Mouse (Mus musculus): ENCODE data around the gene Tm9sf1.
A peak's percentile ranks its signal among the peaks of the same experiment; 100 is the strongest.

The Tm9sf1 gene

GRCm38 (mm10) chr14:55591331-55591891 is 52.2 kb downstream of the Tm9sf1 start, which contains the start of gene Rnf31:
Gene Rnf31, plus strand, starts transcription at chr14:55591708.
- DNase-seq (ENCODE audit: low read depth in 1 of 2, low spot score in 2 of 2), result peak; percentile 88 to 91

- DNase-seq (ENCODE audit: low read depth in 1 of 2, low spot score in 2 of 2), result peak; percentile 83 to 91
Observed at GRCm38 (mm10) chr14:55590748-55591330, 52.8 kb downstream of the Tm9sf1 start, which contains the start of gene Psme2. Gene Psme2, minus strand, starts transcription at chr14:55591113.

- no peak for DNase-seq (ENCODE audit: low read depth in 1 of 2, low spot score in 2 of 2)
Observed at GRCm38 (mm10) chr14:55589771-55590448, 53.7 kb downstream of the Tm9sf1 start.

- DNase-seq (ENCODE audit: low read depth in 1 of 2, low spot score in 2 of 2), result no peak
Observed at GRCm38 (mm10) chr14:55589271-55589670, 54.3 kb downstream of the Tm9sf1 start.

- DNase-seq (ENCODE audit: low read depth in 1 of 2, low spot score in 2 of 2), result no peak
Observed at GRCm38 (mm10) chr14:55586149-55586548, 57.5 kb downstream of the Tm9sf1 start.

All from monocyte, adult 2 months (primary cell).